Mouse (Mus musculus) midbrain, embryonic 14.5 days (tissue): ENCODE results near the gene Ltc4s. TPM values are rescaled to one million over a fixed set of nuclear protein-coding genes. Genes with fewer than 3 reads are reported as not detected.

Source experiments
- ATAC-seq: fragments of 200-750 bp; cut with Nextera tagmentation; 2 replicates; pipeline ENCODE4 v1.8.0; 2017; ENCODE audit warnings: moderate number of reproducible peaks, moderate library complexity; ENCODE audit not compliant: low FRiP score, low TSS enrichment
- DNase-seq: peaks from one replicate; pipeline ENCODE4 v3.0.0-alpha.2; 2015
- H3K27ac ChIP-seq: fragments of 300-500 bp; sonication (generic); replicated peaks from 2 replicates; pipeline ENCODE4 v1.5.1; 2014; ENCODE audit warnings: mild to moderate bottlenecking, low read depth, low read length, moderate library complexity
- H3K27me3 ChIP-seq: fragments of 300-500 bp; sonication (generic); 2 replicates; pipeline ENCODE4 v1.6.1; 2014; ENCODE audit warnings: low read length, control low read depth, mixed read lengths; ENCODE audit not compliant: control insufficient read depth, insufficient read depth
- H3K36me3 ChIP-seq: fragments of 300-500 bp; sonication (generic); 2 replicates; pipeline ENCODE4 v1.6.1; 2014; ENCODE audit warnings: low read length, control low read depth; ENCODE audit not compliant: control insufficient read depth, insufficient read depth
- H3K4me1 ChIP-seq: fragments of 300-500 bp; sonication (generic); 2 replicates; pipeline ENCODE4 v1.6.1; 2014; ENCODE audit warnings: mild to moderate bottlenecking, antibody characterized with exemption, low read length, control low read depth; ENCODE audit not compliant: control insufficient read depth, insufficient read depth
- H3K4me2 ChIP-seq: fragments of 300-500 bp; sonication (generic); 2 replicates; pipeline ENCODE4 v1.6.1; 2014; ENCODE audit warnings: mild to moderate bottlenecking, low read length, moderate library complexity
- H3K4me3 ChIP-seq: fragments of 300-500 bp; sonication (generic); replicated peaks from 2 replicates; pipeline ENCODE4 v1.5.1; 2014; ENCODE audit warnings: low read depth, low read length
- H3K9ac ChIP-seq: fragments of 300-500 bp; sonication (generic); replicated peaks from 2 replicates; pipeline ENCODE4 v1.6.1; 2014; ENCODE audit warnings: mild to moderate bottlenecking, low read length, moderate library complexity
- H3K9me3 ChIP-seq: fragments of 300-500 bp; sonication (generic); 2 replicates; pipeline ENCODE4 v1.6.1; 2016; ENCODE audit warnings: low read length, control low read depth, mixed read lengths; ENCODE audit not compliant: control insufficient read depth
- WGBS: fragments of 180-500 bp; shearing (Covaris S2); extraction: QIAGEN DNeasy Blood & Tissue Kit; methylation state at CpG from one replicate; pipeline ENCODE4 v1.1.7; 2014; 5-methylcytosine and 5-hydroxymethylcytosine counted together
- microRNA-seq: library from miRNA; unstranded; fragments of <30 nt; microRNA quantifications from one replicate; pipeline ENCODE4, GENCODE M21; 2016
- polyA plus RNA-seq: library from polyadenylated mRNA; unstranded; fragments of >200 nt; fragmentation: Nextera tagmentation; extraction: Ambion mirVana; gene quantifications from 2 replicates; pipeline ENCODE4 v1.2.1, GENCODE M21; 2014

Ltc4s gene
- polyA plus RNA-seq, 1 experiment from 2014 or later = 2.5 TPM

DNA sequence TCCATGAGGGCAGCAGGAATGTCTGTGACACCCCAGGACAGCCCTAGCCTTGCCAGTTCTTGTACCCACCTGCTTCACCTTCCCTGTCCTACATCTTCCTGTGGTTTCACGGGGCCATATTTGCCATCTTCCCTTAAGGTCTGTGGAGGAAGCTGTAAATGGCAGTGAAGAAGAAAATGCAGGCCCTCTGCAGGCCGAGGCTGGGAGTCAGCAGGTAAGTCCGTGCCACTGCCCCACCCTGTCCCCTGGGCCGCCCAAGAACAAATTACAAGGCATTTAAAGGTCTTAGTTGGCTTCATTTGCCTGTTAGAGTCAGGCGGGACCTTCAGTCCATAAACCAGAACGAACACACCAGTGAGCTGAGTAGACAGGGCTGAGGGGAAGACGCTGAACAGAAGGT is 44.3 kb downstream of the Ltc4s start:
- Histone ChIP-seq H3K36me3 (peaks cover 50% of the 10 kb centered on the region), H3K9ac (no peak overlapping the region), H3K4me1 (no peaks in the 10 kb centered on the region), H3K9me3 (no peaks in the 10 kb centered on the region), H3K4me2 (no peak overlapping the region), H3K27me3 (no peaks in the 10 kb centered on the region), H3K4me3 (no peak overlapping the region), H3K27ac (no peak overlapping the region)
- no peak for DNase-seq
- WGBS = 78% methylated on average over 7 of the region's 7 CpGs
- no peak for ATAC-seq

DNA sequence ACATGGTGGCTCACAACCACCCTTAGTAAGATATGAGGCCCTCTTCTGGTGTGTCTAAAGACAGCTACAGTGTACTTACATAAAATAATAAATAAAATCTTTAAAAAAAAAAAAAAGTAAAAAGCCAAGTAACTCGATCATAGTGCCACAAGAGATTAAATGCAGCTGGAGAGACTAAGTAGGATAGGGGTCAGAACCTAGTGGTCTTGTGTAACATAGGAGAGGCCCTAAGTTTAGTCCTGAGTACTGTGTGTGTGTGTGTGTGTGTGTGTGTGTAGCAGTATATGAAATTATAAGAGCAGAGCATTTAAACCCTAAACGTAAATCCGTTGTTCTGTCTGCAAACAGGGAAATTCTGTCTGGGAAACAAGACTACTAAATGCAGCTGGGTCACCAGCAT is 46.1 kb downstream of the Ltc4s start:
- H3K4me2 ChIP-seq = no peak overlapping the region
- no peak for DNase-seq
- no peak overlapping the region for H3K4me3 ChIP-seq
- H3K27me3 ChIP-seq = no peaks in the 10 kb centered on the region
- no peak for ATAC-seq
- WGBS = 91% methylated on average over 3 of the region's 3 CpGs
- H3K9ac ChIP-seq = no peak overlapping the region
- peaks cover 44% of the 10 kb centered on the region for H3K36me3 ChIP-seq
- no peak overlapping the region for H3K27ac ChIP-seq
- H3K9me3 ChIP-seq = no peaks in the 10 kb centered on the region
- H3K4me1 ChIP-seq = no peaks in the 10 kb centered on the region

DNA sequence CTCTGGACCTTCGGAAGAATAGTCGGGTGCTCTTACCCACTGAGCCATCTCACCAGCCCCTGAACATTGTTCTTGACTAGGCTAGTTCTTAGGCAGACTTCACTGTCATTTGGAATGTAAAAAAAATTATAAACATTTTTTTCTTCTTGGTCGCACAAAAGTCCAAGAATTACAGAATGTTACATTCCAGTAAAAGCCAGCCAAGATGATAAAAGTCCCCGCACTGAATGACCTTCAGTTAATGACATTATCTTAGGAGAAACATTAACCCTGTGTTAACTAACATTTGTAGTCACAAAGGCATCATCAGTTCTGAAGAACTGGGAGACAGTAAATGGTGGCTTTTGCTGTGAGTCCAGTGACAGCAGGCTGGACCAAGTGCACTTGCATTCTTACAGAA is 48.1 kb downstream of the Ltc4s start:
- no peak overlapping the region for H3K27ac ChIP-seq
- H3K9ac ChIP-seq = no peak overlapping the region
- H3K4me1 ChIP-seq = no peaks in the 10 kb centered on the region
- no peak for ATAC-seq
- H3K4me2 ChIP-seq = no peak overlapping the region
- no peaks in the 10 kb centered on the region for H3K27me3 ChIP-seq
- WGBS = 91% methylated on average over 4 of the region's 4 CpGs
- H3K9me3 ChIP-seq = no peaks in the 10 kb centered on the region
- peaks cover 42% of the 10 kb centered on the region for H3K36me3 ChIP-seq
- DNase-seq = no peak
- no peak overlapping the region for H3K4me3 ChIP-seq

DNA sequence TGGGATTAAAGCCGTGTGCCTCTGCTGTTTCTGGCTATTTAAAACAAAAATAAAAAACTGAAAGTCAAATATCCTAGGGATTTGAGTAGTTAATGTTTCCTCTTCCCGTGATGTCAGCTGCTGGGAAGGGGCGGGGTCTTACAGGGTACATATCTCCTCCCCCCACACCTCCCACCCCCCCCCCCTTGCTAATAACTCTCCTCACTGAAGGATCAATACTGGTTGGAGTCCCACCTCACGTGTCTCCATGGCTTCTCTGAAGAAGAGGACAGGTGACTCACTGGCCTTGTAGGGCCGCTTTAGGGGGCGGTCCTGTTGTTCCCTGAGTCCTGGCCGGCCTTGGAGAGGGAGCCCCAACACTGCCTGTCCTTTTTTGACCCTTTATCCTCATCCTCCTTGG is 49.7 kb downstream of the Ltc4s start:
- DNase-seq (no peak), ATAC-seq (no peak)
- H3K9me3 ChIP-seq = no peaks in the 10 kb centered on the region
- H3K9ac ChIP-seq = no peak overlapping the region
- WGBS = 85% methylated on average over 7 of the region's 7 CpGs
- H3K4me2 ChIP-seq = no peak overlapping the region
- no peak overlapping the region for H3K4me3 ChIP-seq
- peaks cover 32% of the 10 kb centered on the region for H3K36me3 ChIP-seq
- H3K27me3 ChIP-seq = no peaks in the 10 kb centered on the region
- no peaks in the 10 kb centered on the region for H3K4me1 ChIP-seq
- H3K27ac ChIP-seq = no peak overlapping the region

Small RNA genes lying within 50 kb of the gene (microRNA-seq; reads per million reads assigned to microRNA genes)
- gene Mir6919 = 1.0 reads per million

Other genes starting within 250 kb of the Ltc4s start
- gene Rnf130, start 213.3 kb downstream of the Ltc4s start, polyA plus RNA-seq = 72.5 and 74.9 TPM in 2 replicates
- gene Tbc1d9b, start 107.2 kb downstream of the Ltc4s start, polyA plus RNA-seq = 26.1 and 35.4 TPM in 2 replicates
- gene Mrnip, start 64.2 kb downstream of the Ltc4s start, polyA plus RNA-seq = 37.0 and 38.8 TPM in 2 replicates
- 293 and 312 TPM in 2 replicates for gene Sqstm1, start 27.8 kb downstream of the Ltc4s start, polyA plus RNA-seq
- 41.3 and 59.6 TPM in 2 replicates for gene Mgat4b, start 27.7 kb downstream of the Ltc4s start, polyA plus RNA-seq
- gene Maml1, start 53.7 kb upstream of the Ltc4s start, polyA plus RNA-seq = 5.6 and 5.9 TPM in 2 replicates
- gene Canx, start 87.1 kb upstream of the Ltc4s start, polyA plus RNA-seq = 181 and 232 TPM in 2 replicates
- 0.32 and 0.77 TPM in 2 replicates for gene Cby3, start 115.8 kb upstream of the Ltc4s start, polyA plus RNA-seq
- 539 and 584 TPM in 2 replicates for gene Hnrnph1, start 138.4 kb upstream of the Ltc4s start, polyA plus RNA-seq
- 25.0 and 31.6 TPM in 2 replicates for gene Rufy1, start 192.5 kb upstream of the Ltc4s start, polyA plus RNA-seq